Mouse (Mus musculus): ENCODE results near the gene Slc6a6.

- TF ChIP-seq CTCF (IDR thresholded peaks at IDR 0.05; ENCODE audit: insufficient read depth, low read length) (no peak), POLR2A (IDR thresholded peaks at IDR 0.05; ENCODE audit: borderline replicate concordance, extremely low read depth, low read depth, low read length) (no peak)
Observed at GRCm38 (mm10) chr6:91710345-91710930, 26.6 kb downstream of the Slc6a6 start.

Data from lung, adult 2 months (tissue).